Mouse (Mus musculus) CD4-positive naive resting alpha-beta T cell, adult 57 days (primary cell): ENCODE measurements around the gene Rpl29. TPM values are rescaled to one million over a fixed set of nuclear protein-coding genes. Genes with fewer than 3 reads are reported as not detected.

Experiments used
- total RNA-seq: library from RNA; stranded (reverse); gene quantifications from one replicate; pipeline ENCODE4 v1.2.4, GENCODE M21; 2023

Gene Rpl29
- 901 TPM for total RNA-seq

DNA sequence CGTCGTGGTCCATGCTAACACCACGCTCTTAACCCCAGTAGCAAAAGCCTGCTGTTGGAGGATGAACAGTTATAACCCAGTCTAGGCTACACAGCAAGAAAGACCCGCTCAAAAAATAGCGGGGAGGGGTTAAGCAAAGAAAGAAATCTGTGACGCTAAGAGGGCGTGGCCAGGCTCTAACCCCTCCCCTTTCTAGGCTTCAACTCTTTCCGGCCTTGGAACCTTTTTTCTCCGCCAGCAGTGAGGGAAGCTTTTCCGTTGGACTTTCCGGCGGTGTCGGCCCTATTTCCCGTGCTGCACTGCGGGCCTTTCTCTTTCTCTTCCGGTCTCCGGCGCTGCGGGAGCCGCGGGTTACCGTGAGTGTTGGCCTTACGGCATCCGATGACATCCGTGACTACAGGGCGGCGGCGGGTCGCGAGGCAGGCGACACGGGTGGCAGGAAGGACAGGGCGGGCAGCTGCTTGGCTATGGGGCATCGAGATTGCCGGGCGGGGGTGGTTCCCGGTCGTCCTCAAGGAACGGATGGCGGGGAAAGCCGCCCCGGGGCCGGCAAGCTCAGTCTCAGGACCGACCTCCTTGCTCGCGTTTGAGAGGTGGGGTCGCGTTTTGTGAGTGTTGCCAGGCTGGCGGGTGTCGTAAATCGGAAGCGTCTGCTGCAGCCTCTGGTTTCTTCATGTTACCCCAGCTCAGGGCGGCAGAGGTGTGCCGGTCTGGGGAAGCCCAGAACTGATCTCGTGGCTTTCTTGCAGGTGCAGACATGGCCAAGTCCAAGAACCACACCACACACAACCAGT, at the start of gene Rpl29:
Gene Rpl29 (plus strand): TSS at position 234 of the 794 bp plus-strand sequence.

DNA sequence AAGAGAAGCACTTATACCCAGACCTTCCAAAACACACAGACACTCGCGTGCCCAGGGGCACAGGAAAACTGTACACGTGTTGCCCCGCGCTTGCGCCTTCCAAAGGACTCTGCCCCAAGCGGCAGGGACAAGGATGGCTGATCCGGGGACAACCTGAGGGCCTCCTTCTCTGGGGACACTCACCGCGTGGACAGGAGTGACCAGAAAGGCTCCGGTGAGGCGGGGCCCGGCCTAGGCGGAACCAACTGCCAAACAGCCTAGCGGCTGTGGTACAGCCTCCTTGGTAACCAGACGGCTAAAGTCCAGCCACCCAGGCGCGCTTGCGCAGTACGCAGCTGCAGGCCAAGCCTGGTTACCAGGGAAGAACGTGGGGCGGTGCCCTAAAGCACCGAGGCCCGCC, 18.1 kb downstream of the Rpl29 start, which contains the start of the genes Abhd14b and Abhd14a:
Gene Abhd14b (plus strand): TSS at position 112 of the 400 bp plus-strand sequence.
Gene Abhd14a (minus strand): TSS at position 331 of the 400 bp plus-strand sequence.

DNA sequence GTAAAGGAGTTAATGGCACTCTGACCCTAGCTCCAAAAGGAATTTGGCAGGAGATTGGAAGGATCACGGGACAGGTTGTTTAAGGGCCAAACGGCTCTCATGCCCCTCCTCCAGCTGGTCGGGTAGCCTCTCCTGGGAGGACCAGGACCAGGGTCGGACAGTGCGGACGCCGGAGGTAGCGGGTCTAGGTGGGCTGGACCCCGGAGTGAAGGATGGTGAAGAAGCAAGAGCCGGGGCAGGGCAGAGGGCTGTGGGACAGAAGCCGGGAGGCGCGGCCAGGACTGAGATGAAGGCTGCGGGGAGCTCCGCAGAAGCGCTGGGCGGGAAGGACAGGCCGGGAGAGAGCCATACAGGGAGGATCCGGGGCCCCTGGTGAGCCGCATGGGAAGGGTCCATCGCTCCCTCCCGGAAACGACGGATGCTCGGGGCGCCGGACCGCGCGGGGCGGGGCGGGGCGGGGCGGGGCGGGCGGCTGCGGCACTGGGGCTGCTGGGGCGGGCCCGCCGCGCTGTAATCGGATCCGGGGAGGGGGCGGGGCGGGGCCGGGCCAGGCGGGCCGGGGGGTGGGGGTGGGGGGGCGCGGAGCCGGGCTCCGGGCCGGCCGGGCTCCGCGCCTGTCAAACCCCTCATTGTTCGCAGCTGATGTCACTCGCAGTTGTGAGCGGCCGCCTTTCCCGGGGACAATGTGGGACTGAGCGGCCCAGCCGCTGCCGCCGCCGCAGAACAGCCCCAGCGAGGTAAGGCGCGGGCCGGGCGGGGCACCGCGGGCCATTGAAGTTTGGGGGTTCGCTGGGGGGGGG, 24.2 kb downstream of the Rpl29 start, which contains the start of gene Pcbp4:
Gene Pcbp4 (plus strand): TSS at position 21 of the 800 bp plus-strand sequence.

DNA sequence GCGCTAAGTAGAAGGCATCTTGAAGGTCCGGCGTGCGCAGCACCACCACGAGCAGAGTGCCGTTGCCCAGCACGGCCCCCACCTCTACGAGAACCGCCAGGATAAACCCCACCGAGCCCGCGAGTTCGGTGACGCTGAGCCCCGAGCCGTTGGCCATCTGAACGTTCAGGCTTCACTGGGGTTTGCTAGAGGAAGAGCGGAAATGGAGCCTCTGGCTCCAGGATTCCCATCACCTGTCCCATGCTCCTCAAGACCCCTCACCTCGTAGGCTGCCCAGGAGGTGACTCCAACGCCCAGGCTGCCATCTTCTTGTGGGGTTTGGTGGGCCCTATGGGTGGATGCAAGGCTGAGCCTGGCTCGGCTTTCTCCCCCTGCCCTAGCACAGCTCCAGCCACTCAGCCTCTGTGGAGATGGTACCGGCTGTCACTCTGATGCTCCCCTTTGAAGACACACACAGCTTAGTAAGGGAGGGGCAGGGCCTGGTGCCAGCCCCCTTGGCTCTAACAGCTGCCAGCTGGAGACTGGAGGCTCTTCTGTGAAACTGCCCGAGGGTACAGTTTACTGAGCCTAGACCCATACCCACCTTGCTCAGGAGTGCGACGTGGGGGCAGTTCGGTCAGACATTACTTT, 36.4 kb downstream of the Rpl29 start, which contains the start of gene Gpr62:
Gene Gpr62 (minus strand): TSS at position 368 of the 630 bp plus-strand sequence.

DNA sequence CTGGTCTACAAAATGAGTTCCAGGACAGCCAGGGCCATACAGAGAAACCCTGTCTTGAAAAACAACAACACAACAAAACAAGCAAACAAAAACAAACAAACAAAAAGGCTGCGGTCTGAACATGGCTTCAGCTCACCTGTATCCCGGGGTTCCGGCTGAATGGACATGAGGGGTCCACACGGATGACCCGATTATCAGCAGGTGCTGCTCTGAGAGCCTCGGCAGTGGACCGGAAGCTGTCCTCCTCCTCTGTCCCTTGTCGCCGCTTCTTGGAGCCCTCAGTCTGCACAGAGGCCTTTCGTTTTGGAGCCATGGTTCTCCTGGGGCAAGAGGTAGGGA, 46.4 kb downstream of the Rpl29 start, which contains the start of gene Rrp9:
Gene Rrp9 (plus strand): TSS at position 301 of the 339 bp plus-strand sequence.

DNA sequence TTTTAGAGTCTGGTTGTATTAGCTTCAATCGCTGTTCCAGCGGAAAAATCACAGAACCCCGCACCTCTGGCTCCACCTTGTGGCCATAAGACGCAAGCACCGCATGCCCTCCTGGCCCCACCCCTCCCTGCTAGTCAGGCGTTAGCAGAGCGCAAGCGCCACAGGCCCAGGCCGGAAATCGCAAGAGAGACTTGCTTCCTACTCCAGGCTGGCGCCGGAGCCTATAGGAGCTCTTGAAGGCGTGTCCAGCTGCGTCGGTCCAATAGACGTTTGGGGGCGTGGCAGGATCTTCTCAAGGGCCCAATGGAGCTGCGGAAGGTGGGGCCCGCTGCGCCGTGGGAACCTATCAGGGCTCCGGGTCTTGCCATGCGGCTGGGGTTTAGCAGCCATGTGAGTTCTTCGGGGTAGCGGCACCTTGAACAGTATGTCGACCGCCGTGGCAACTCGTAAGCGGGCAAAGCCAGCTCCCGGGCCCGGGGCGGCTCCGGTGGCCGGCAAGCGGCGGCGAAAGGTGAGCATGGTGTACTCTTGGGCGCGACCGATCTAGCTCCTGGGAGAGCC, 47.8 kb downstream of the Rpl29 start, which contains the start of gene Parp3:
Gene Parp3 (minus strand): TSS at position 26 of the 561 bp plus-strand sequence.

Other genes starting within 250 kb of the Rpl29 start
- 44.7 TPM for gene Ppm1m, start 229.7 kb upstream of the Rpl29 start, total RNA-seq
- 131 TPM for gene Twf2, start 226.3 kb upstream of the Rpl29 start, total RNA-seq
- 5.8 TPM for gene Tlr9, start 206.9 kb upstream of the Rpl29 start, total RNA-seq
- 37.0 TPM for gene Alas1, start 180.8 kb upstream of the Rpl29 start, total RNA-seq
- gene Poc1a, start 148.4 kb upstream of the Rpl29 start, total RNA-seq = 5.4 TPM
- gene Dusp7, start 60.8 kb upstream of the Rpl29 start, total RNA-seq = 39.1 TPM
- gene Acy1, start 8.9 kb downstream of the Rpl29 start, total RNA-seq = 14.5 TPM
- 4.7 TPM for gene Abhd14b, start 18.0 kb downstream of the Rpl29 start, total RNA-seq
- 10.3 TPM for gene Abhd14a, start 18.2 kb downstream of the Rpl29 start, total RNA-seq
- 7.9 TPM for gene Pcbp4, start 23.8 kb downstream of the Rpl29 start, total RNA-seq
- 0.30 TPM for gene Gpr62, start 36.5 kb downstream of the Rpl29 start, total RNA-seq
- 89.6 TPM for gene Rrp9, start 46.5 kb downstream of the Rpl29 start, total RNA-seq
- gene Parp3, start 47.5 kb downstream of the Rpl29 start, total RNA-seq = 45.1 TPM
- gene Iqcf1, start 70.5 kb downstream of the Rpl29 start, total RNA-seq = not detected
- not detected for gene Iqcf5, start 85.1 kb downstream of the Rpl29 start, total RNA-seq
- not detected for gene Iqcf3, start 132.2 kb downstream of the Rpl29 start, total RNA-seq
- gene Iqcf4, start 141.5 kb downstream of the Rpl29 start, total RNA-seq = not detected
- gene Iqcf6, start 197.1 kb downstream of the Rpl29 start, total RNA-seq = not detected
- gene Grm2, start 226.6 kb downstream of the Rpl29 start, total RNA-seq = 0.53 TPM